Mouse (Mus musculus): ENCODE results near the gene Crhbp.

Crhbp gene

DNA sequence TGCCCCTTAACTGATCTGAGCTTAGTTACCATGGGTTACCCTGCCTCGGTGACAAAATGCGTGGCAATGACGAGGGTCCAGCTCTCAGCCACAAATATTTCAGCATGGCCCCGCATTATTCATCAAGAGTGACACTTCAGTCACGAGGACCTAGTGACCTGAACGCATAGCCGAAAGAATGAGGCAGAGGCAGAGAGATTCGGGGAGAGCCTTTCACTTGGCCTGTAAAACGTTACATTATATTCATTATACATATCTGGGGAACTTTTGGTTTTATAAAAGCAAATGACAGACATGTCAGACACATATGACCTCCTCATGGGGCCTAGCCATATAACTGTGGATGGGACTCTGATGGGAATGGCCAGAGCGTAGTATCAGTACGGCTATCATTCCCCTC is at the start of gene Crhbp:
Crhbp (minus strand) TSS at position 101 of the 400 bp plus-strand sequence.
- no peak for DNase-seq (ENCODE audit: low spot score)

DNA sequence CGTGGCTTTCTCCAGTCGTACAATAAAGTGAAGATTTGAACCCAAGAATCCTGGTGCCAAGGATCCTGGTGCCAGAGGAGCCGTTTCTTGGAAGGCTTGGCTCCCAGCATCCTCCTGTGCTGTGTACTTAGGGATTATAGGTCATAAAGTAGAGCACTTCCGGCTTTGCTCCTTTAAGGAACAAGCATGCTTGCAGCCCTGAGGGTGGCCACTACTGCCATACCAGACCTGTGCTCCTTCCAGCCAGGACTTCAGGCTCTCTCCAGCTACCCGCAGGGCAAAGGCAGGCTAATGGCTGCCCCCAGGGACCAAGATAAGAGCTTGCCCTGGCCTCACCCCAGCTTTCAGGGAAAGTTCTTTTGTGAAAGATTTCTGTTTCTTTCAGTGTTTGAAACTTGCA is 48.6 kb upstream of the Crhbp start:
- no peak for DNase-seq (ENCODE audit: low spot score)

DNA sequence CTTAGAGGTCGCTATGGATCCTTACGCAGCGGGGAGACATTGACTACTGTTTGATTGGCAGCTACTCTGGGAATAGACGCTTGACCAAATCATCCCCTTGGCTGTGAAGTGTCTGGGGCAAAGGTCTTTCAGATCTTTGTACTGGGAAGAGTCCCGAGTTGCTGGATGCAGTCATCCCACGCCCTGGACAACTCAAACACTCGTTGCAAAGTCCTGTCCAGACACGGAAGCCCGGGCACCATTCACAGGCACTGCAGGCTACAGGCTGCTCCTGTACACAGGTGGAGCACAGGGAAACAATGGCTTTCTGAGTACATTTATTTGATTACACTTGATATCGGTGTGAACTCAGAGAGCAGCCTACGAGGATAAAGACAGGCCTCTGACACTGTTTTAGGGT is 46.6 kb upstream of the Crhbp start:
- DNase-seq (ENCODE audit: low spot score): no peak

DNA sequence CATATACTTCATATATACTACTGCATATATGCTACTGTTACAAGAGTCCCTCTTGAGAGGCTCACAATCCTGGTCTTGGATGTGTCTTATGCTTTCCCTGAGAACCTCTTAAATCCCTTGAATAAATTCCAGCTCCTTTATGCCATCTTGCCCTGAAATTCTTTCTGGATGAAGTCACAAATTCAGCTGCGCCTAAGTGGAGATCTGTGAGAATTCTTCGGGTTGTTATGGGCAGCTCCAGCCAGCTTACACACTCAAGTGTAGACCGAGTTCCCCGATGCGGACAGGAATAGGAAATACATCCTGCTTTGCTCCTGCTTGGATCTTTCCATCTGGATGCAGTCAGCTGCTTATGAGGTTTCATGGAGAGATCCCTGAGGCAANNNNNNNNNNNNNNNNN is 39.9 kb upstream of the Crhbp start:
- no peak for DNase-seq (ENCODE audit: low spot score)

DNA sequence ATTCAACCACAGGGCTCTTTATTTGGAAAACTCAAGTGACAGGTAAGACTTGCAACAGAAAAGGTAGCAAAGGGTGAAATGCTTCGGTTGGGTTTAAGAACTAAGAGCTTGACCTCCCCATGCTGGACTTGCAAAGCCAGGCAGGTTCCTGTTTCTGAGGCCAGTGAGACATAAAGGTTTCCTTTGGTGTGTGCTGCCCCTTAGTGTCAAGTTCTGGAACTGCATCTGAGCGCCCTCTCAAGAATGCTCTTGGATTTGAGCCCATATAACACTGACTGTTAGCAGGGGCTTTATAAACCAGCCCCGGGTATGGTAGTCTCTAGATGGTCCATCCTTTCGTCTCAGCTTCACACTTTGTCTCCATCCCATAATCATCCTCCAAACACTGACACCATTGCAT is 36.7 kb upstream of the Crhbp start:
- peak; percentile 12 for DNase-seq (ENCODE audit: low spot score)

DNA sequence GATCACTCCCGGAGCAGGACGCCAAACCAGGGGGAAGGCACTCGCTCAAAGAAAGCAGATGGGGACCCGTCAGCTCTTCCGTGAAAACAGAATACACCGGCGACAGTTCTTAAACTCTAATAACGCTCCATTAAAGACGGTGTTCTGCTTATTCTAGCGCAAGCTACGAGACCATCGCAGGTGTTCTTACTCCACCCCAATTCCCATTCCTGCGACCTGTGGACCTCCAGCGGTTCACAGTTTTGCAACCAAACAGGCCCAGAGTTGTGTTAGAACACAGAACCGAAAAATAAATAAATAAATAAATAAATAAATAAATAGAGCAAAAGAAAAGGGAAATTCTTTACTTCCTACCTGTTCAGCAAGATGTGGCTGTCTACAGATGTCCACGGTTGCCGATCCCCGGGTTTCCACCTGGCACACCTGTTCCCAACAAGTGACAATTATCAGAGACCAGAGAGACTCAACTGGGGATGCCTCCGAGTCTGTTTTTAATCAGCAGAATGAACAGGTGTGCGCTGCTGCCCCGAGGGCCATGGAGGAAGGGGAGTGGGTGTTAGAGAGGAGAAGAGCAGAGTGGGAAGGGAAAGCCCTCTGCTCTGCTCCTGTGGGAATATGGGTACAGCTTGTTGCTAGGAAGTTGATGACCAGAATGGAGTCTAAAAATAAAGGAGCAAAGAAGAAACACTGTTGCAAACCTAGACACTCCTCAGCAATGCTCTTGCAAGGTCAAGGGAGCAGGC is 34.1 kb upstream of the Crhbp start, which contains the start of gene S100z:
S100z (minus strand) TSS at position 51 of the 743 bp plus-strand sequence.
- DNase-seq (ENCODE audit: low spot score): no peak

DNA sequence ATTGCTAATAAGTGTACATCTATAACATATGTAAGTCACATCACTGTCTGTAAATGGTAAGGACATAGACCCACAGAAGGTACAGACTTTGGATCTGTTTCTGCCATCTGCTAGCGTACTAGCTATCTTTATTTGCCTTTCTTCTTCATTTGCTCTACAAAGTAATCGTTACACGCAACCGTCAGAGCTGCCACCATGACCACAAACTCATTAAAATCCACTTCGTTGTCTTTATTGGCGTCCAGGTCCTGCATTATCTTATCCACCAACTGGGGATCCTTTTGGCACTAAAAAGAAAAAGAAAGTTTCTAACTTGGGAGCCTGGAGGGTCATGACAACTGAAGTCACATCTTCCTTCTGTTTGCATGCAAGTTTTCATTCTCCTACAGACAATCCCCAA is 32.4 kb upstream of the Crhbp start:
- DNase-seq (ENCODE audit: low spot score): no peak

DNA sequence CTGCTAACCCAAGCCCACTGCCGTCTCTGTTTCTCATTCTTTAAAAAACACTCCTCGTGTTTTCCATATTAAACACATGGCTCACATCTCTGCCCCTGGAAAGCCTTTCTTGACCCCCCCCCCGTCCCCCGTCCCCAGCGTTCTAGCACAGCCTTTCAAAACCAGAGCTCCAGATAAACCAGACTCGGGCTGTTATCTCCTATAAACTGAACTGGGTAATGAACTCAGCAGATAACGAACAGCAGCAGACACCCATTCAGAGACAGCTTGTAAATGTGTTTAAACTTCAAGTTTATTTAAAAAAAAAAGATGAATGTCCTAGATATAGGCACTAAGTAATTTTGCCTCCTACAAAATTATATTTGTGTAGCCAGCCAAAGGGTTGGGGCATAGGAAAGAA is 30.4 kb upstream of the Crhbp start:
- no peak for DNase-seq (ENCODE audit: low spot score)

DNA sequence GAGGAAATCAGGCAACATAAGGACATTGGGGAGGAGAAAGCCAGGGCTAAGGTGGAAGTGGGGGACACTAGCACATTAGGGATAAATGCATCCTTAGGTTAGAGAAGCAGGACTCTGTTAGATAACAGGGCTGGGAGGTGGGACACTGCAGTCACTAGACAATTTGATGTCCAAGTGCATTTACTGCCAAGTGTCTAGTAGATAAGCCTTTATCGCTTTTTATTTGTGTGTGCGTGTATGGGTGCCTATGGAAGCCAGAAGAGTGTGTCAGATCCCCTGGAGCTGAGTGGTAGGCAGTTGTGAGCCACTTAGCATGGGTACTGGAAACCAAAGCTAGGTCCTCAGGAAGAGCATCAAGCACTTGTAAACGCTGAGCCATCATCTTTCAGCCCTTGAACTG is 29.6 kb upstream of the Crhbp start:
- DNase-seq (ENCODE audit: low spot score): no peak

DNA sequence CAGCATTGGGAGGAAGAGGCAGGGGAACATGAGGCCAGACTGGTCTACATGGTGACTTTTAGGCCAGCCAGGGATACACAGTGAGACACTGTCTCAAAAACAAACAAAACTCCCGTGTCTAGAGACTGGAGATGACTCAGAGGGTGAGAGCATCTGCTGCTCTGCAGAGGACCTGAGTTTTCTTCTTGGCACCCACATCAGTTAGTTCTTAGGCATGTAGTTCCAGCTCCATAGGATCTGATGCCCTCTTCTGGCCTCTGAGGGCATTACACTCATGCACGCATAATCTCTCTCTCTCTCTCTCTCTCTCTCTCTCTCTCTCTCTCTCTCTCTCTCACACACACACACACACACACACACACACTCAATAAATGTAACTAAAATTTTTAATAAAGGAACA is 26.2 kb upstream of the Crhbp start:
- no peak for DNase-seq (ENCODE audit: low spot score)

DNA sequence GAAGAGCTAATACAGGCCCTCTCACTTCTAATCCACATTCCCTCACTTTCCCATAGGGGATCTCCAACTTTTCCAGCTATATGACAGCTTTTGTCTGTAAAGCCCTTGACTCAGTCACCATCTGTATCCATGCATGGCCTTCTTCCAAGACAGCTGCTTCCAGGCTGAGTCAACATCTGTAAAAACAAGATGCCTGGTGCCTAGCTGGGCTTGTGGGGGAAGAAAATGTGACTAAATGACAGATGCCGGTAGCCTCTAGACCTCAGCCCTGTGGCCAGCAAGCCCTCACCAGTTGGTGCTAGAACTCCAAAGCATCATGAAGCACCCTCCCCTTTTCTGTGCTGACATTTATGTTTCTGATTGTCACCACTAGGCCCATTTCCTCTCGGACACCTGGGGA is 6.8 kb upstream of the Crhbp start:
- DNase-seq (ENCODE audit: low spot score): no peak

DNA sequence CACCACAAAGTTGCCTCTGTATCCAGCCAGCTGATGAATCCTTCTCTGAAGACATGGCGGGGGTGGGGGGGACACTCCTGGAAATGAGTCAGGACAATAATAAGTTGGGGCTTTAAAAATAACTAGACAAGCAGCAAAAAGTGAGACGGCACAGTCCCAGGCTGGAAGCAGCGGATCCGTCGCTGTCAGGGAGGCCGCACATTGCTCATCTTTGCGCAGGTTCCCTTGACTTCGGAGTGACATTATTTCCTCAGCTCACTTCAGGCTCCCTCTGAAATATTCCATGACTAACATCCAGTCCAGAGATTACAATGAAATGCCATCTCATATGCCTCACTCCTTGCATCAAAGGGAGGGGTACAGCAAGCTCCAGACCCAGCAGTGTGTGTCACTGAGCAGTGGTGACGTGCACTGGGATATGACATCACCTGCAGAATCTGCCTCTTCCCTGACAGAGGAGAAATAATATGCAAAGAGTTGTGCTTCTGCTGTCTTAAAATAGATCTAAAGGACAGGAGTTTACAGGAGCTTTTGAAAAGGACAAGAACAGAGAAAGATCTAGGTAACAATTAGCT is 6.0 kb upstream of the Crhbp start:
- no peak for DNase-seq (ENCODE audit: low spot score)

DNA sequence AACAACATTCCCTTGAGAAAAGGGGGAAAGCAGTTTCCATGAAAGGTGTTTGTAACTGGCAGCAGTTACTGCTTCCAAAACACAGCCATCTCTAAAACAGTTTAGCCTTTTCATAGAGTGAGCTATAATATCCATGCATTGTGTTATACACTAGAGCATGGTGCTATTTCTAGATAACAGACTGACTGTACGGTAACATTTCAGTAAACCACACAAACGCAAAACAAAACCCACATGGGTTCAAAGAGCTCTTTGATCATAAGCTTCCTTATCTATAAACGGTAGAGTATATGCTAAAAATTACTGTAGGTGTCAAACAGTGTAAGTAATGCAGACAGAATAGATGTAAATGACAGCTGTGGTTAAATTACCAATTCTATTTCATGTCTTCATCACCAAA is 5.0 kb upstream of the Crhbp start:
- DNase-seq (ENCODE audit: low spot score): no peak

DNA sequence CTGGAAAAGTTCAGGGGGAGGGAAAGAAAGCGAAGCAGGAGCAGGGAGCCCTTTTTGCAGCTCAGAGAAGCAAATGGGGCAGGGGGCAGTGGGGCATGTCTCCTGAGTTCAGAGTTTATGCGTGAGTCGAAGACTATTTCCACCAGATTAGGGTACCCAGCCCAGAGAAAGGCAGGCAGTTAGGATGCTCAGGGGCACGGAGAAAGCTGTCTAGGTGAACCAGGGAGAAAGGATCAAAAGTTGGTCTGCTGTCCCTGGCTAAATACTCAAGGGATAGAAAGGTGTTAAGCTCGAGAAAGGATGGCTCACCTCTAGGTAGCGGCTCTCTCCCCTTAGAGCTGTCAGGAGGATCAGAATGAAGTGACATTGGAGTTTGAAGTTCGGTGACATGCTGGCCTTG is 433 bp downstream of the Crhbp start:
- DNase-seq (ENCODE audit: low spot score): no peak

DNA sequence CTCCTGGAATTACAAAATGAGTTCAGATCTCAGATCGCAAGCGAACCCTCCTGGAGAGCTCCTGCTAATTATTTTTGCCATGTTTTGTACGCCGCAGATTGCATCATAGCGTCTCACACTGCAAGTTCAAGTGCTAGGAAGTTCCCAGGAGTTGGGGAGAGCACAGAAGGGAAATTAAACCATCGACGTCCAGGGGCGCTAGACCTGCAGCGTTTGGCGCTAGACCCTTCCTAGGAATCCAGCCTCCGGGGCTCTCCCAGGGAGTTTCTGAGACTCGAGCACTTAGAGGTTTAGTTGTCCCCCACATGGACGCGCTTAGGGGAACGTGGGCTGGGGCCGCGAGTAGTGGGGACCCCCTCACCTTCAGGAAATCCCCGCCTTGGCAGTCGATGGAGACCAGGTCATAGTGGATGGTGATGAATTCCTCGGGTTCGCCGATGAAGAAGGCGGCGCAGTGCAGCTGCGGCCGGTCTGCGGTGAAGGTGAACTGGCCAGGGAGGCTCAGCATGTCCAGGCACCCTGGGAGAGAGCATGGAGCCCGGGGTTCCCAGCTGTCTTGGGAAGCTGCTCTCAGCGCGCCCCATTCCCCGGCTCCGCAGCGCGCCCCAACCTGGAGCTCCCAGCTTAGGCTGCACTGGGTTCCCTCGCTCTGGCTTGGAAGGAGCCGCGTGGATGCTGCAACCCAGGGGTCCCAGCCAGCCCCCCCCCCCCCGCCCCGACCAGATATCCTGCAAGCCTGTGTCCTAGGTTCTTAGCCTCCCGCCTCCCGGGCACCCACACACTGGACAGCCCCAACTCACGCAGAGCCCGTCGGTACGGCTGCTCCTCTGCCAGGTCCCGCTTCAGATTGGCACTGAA is 1.1 kb downstream of the Crhbp start:
- DNase-seq (ENCODE audit: low spot score): no peak

DNA sequence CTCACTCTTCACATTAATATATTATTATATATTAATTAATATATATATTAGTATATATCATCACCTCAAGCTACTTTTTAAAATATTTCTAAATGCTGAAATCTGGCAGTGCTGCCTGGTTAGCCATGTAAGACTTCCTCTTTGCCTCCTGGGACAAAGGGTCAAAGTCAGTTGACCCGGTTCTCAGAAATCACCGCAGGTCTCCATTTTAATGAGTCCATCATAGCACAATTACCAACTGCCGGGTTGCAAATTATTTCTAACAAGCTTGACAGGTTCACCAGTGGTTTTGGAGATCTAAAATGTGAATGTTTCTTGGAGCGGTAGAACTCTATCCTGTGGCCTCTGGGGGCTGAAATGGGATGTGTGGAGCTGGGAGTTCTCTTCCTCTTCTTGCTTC is 1.8 kb downstream of the Crhbp start:
- no peak for DNase-seq (ENCODE audit: low spot score)

DNA sequence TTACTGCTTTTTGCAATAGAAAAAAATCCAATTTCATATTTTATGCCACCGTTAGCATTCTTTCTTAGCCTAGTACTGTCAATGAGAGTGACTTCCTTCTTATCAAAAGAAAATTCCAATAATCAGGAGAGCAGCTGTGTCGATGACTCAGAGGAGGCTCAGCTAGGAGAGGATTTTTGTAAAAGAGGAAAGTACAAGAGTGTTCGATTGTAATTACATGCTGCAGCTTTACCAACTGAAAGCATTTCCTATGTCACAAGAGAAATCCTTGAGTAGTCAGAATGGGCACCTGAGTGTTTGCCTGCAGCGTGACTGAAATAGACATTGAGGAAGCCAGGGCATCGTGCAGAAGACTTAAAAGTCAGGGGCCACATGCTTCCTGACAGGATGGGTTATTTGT is 5.2 kb downstream of the Crhbp start:
- no peak for DNase-seq (ENCODE audit: low spot score)

DNA sequence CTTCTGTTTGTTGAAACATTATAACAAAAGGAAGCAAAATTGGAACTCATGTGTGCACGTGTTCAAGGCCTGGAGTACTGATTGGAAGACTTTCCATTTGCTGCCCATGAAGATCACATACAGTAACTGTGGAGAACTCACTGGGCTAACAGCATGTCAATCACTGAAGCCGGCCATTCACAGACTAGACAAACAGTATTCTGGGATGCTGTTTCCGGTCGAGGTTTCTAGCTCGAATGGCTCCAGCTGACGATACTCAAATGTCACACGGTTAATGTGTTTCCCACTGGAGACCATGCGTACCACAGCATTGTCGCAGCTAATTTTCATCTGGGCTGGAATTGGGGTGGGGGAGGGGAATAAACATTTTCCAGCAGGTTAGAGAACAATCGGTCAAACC is 13.0 kb downstream of the Crhbp start:
- no peak for DNase-seq (ENCODE audit: low spot score)

DNA sequence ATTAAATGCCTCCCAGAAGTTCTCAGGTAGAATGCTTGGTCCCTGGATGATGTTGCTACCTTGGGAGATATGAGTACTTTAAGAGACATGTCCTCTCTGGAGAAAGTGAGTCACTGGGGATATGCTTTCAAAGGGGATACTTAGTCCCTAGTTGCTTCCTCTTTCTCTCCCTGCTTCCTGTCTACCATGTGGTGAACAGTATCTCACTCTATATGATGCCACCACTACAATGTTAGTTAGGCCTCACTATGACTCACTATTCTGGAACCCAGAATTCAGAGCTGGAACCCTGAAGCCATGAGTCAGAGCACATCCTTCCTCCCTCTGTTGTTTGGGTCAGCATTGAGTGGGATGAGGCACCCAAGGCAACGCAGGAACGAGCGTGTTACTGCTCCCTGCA is 17.2 kb downstream of the Crhbp start:
- DNase-seq (ENCODE audit: low spot score): no peak

DNA sequence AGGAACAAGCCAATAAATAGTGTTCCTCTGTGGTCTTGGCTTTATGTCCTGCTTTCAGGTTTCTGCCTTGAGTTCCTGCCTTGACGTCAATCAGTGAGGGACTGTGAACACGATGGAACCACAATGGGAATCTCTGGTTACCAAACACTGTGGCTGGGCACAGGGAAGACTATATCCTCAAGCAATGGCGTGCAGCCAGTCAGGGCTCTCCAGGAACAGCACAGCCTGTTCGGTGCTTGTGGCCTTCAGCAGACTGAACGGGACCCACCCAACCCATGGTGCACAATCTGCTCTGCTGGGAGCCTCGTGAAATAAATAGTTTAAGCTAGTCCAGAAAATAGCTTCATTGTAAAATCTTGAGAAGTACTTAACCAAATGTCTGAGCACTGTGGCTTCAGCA is 18.3 kb downstream of the Crhbp start:
- no peak for DNase-seq (ENCODE audit: low spot score)

DNA sequence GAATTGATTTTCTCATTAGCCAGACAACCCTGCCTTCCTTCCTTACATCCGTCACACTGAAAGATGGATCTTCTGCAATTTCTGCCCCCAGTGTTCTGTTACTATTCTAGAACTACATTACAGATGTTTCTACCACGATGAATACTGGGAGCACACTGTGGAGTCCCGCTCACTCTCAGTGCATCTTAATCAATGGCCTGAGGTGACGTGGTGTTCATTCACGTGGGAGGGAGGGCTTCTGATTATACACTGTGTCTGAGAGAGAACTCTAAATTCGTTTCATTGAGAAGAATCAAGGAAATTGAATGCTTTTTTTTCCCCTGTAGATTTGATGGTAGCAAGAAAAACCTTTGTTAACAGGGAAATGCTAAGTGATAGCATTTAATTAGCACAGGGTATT is 19.2 kb downstream of the Crhbp start:
- DNase-seq (ENCODE audit: low spot score): no peak

DNA sequence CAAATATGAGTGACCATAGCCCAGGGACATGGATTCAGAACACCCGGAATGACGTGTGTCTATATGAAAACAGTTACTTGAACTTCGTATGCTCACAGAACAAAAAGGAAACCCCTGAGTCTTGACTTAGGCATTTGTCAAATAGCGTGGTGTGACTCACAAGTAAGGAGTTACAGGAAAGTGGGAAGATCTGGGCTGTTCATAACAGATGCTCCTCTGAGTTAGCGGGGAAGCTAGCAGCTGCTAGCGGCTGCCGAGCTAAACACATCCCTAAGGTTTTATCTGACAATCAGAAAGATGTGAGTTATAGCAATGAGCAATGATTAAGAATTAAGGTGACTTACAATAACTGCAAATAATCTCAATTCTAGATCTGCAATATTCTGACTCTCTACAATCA is 19.8 kb downstream of the Crhbp start:
- DNase-seq (ENCODE audit: low spot score): no peak

DNA sequence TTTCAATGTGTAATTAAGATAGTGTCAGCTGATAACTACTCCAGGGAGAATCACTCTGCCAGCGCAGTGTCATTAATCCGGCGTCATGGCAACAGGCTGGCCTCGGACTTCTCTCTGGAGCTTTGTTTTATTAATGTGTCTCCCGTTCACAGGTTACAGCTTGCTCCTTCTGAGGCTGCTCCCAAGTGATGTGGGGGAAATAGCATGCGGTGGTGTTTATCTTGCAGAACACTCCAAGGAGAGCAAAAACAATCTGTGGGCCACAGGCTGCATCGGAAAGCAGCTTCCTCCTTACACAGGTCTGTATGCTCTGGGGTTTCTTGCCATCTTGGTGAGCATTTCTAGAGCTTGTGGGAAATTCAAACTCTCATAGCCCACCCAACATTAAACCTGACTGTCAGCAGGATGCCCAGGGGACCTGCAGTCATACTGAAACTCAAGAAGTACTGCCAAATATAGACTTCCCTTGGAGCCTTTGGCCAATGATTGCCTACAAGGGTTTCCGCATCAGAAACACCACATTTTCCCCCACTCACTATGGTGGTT is 25.4 kb downstream of the Crhbp start:
- DNase-seq (ENCODE audit: low spot score): no peak
